Comparison of ENCODE assay signal across 8 mouse cellular contexts in the genomic region with DNA sequence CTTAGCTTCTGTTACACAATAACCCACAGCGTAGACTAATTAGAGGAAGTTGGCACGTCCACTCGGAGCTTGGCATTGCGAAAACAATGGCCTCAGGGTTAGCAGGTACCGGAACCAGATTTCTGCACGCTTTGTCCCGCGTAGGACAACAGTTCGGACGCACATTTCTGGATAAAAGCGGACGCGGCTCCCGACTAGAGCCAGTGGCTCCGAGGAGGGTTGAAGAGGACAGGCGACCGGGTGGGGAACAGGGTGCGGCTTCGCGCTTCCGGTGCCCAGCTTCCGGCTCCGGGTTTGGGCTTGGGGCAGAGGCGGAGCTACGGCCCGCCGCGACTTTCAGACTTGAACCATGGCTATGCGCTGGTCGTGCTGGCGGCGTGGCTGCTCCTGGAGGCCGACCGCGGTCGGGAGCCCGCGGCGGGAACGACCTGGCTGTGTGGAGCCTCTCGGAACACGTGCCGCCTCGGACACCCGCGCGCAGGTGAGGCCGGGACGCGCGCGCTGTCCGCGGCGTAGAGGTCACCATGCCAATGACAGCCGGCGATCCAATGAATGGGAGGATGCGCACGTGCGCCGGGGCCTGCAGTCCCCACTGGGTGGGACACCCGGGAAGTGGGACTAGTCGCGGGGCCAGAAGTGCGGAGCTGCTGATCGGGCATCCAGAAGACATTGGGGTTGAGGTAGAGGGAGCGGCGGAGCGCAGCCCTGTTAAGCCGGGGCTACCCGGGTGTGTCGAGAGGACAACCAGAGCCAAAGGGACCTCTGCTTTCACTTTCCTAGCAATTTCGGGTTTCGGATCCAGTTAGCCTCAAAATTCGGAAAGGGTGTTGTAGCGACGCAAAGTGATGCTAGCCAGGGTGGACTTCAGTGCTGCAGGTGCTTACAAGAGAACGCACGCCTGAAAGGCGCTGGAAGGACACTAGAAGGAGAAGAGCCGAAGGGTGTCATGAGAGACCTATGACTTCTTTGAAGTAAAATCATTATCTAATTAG. TPM values are rescaled to one million over a fixed set of nuclear protein-coding genes. Genes with fewer than 3 reads are reported as not detected.
DNase-seq lines count a peak whose midpoint lies in the region; ATAC-seq and TF ChIP-seq lines count a peak whose summit lies in the region.

Pdss1 (plus strand) TSS at position 241 of the 992 bp plus-strand sequence.

- H3K4me3 ChIP-seq in hindbrain, embryonic 10.5 days = peak within 1 kb of the TSS; percentile 67
- H3K4me3 ChIP-seq in lung, postnatal 0 days (ENCODE audit: low read depth, low read length) = peak within 1 kb of the TSS; percentile 90

- peak within 1 kb of the TSS; percentile 76 for H3K4me2 ChIP-seq in lung, postnatal 0 days (replicated peaks; ENCODE audit: low read depth, low read length)

- no peaks in the 10 kb centered on the region for H3K27me3 ChIP-seq in hindbrain, embryonic 10.5 days (ENCODE audit: insufficient read depth, poor library complexity, severe bottlenecking)
- no peaks in the 10 kb centered on the region for H3K27me3 ChIP-seq in lung, postnatal 0 days (replicated peaks; ENCODE audit: insufficient read depth, low read length)

- peak within 1 kb of the TSS; percentile 91 for H3K27ac ChIP-seq in hindbrain, embryonic 10.5 days
- peak within 1 kb of the TSS; percentile 89 for H3K27ac ChIP-seq in lung, postnatal 0 days (ENCODE audit: low read length)

- TF ChIP-seq EP300 in lung, postnatal 0 days (IDR thresholded peaks at IDR 0.05) = peak; percentile 90

- H3K9me3 ChIP-seq in hindbrain, embryonic 10.5 days = no peaks in the 10 kb centered on the region
- H3K9me3 ChIP-seq in lung, postnatal 0 days (ENCODE audit: low read length) = no peaks in the 10 kb centered on the region

- peak; percentile 99 for ATAC-seq in frontal cortex, adult (ENCODE audit: low TSS enrichment)
- peak; percentile 100 for ATAC-seq in lung, postnatal 0 days

- no peaks in the 10 kb centered on the region for H3K36me3 ChIP-seq in hindbrain, embryonic 10.5 days
- no peaks in the 10 kb centered on the region for H3K36me3 ChIP-seq in lung, postnatal 0 days (ENCODE audit: insufficient read depth, low read length)

- no peak for TF ChIP-seq CTCF in lung, postnatal 0 days (IDR thresholded peaks at IDR 0.05)

- H3K4me1 ChIP-seq in hindbrain, embryonic 10.5 days (replicated peaks) = peaks cover 13% of the 10 kb centered on the region; the same call in 1 of the 2 replicates
- no peaks in the 10 kb centered on the region for H3K4me1 ChIP-seq in lung, postnatal 0 days (ENCODE audit: insufficient read depth, low read depth, low read length)

- H3K9ac ChIP-seq in lung, postnatal 0 days (replicated peaks; ENCODE audit: low read depth) = peak within 1 kb of the TSS; percentile 72

- DNase-seq in MN1 (ENCODE audit: low spot score) = peak; percentile 95
- DNase-seq in cerebellum, adult 9-10 months = peak; percentile 92
- DNase-seq in hindbrain, embryonic 10.5 days (ENCODE audit: low spot score) = peak; percentile 91
- peak; percentile 91 for DNase-seq in layer of hippocampus, adult 9-11 months
- DNase-seq in lung, postnatal 0 days (ENCODE audit: low spot score) = peak; percentile 98
- peak; percentile 84 for DNase-seq in ovary, postnatal 14 days (ENCODE audit: low spot score)
- peak; percentile 86 for DNase-seq in thymus, postnatal 14 days

- under 1% methylated on average over 81 of the region's 81 CpGs for WGBS in hindbrain, embryonic 10.5 days
- WGBS in lung, postnatal 0 days = under 1% methylated on average over 76 of the region's 81 CpGs

RNA-seq across cellular contexts. Expression of gene Pdss1, which starts in this region (rescaled TPM):
- 20.7 and 26.3 TPM in 2 replicates for polyA plus RNA-seq in hindbrain, embryonic 10.5 days (2016; fragmentation: Nextera tagmentation; extraction: Ambion mirVana)
- polyA plus RNA-seq in lung, postnatal 0 days (2015; fragmentation: Nextera tagmentation; extraction: Ambion mirVana) = 5.8 and 6.1 TPM in 2 replicates

Comparison
In these comparisons a context has a peak if more than half of its experiments do, and no peak if none do; other contexts are left out.
1. Peak in every context shown above with its lines: DNase-seq, ATAC-seq, H3K4me3 ChIP-seq and H3K27ac ChIP-seq.